In genomic region chr2:96138570-96138969, GRCm38 (mm10) we compare ENCODE assay signal across 26 mouse cellular contexts.
A peak's percentile ranks its signal among the peaks of the same experiment; 100 is the strongest.
DNase-seq lines count a peak whose midpoint lies in the region; ATAC-seq and TF ChIP-seq lines count a peak whose summit lies in the region.
"Had no signal": no experiment of that assay in that cellular context is flagged by ENCODE, and none has a peak within 500 bp of the region (broad histone marks: within the 10 kb centered on the region; RNA-seq: fewer than 3 reads in every experiment).

No protein-coding gene starts in this region.

- no peaks in the 10 kb centered on the region for H3K9me3 ChIP-seq in hindbrain, postnatal 0 days (ENCODE audit: low read length)
- no peaks in the 10 kb centered on the region for H3K9me3 ChIP-seq in hindbrain, embryonic 12.5 days (replicated peaks)
- no peaks in the 10 kb centered on the region for H3K9me3 ChIP-seq in midbrain, postnatal 0 days (ENCODE audit: low read length)
- H3K9me3 ChIP-seq in midbrain, embryonic 10.5 days (replicated peaks): no peaks in the 10 kb centered on the region
- H3K9me3 ChIP-seq: embryonic facial prominence, embryonic 13.5 days; forebrain, embryonic 10.5 days; forebrain, embryonic 13.5 days; heart, embryonic 10.5 days had no signal

- DNase-seq in hindbrain, postnatal 0 days (ENCODE audit: low spot score): peak; percentile 3
- peak; percentile 5 for DNase-seq in midbrain, postnatal 0 days (ENCODE audit: low spot score)
- DNase-seq in midbrain, embryonic 10.5 days (ENCODE audit: low spot score): no peak
- DNase-seq in hindlimb bud, embryonic 11.5 days (ENCODE audit: extremely low spot score, low read depth, low spot score): peak; percentile 18
- DNase-seq in T-cell, adult 2 months (ENCODE audit: low spot score): no peak
- DNase-seq in gastrocnemius, postnatal 4 days (ENCODE audit: low spot score in 2 of 2): no peak
- DNase-seq: adrenal gland, postnatal 10 days; adrenal gland, postnatal 36 days; cerebellum, adult 11 months; cerebellum, adult 2 months; cerebellum, adult 9-11 months; cerebellum, postnatal 25 days; gastrocnemius, postnatal 25 days; heart, adult 2 months; kidney, adult 18-20 months had no signal

- no peak overlapping the region for H3K4me3 ChIP-seq in hindbrain, postnatal 0 days (ENCODE audit: low read length)
- no peak overlapping the region for H3K4me3 ChIP-seq in hindbrain, embryonic 12.5 days
- H3K4me3 ChIP-seq in midbrain, postnatal 0 days (ENCODE audit: low read depth, low read length): no peak overlapping the region
- no peak overlapping the region for H3K4me3 ChIP-seq in midbrain, embryonic 10.5 days
- H3K4me3 ChIP-seq: embryonic facial prominence, embryonic 13.5 days; forebrain, embryonic 10.5 days; forebrain, embryonic 13.5 days; heart, adult 2 months; heart, embryonic 10.5 days had no signal

- H3K4me1 ChIP-seq in hindbrain, postnatal 0 days (ENCODE audit: insufficient read depth, low read length): no peaks in the 10 kb centered on the region
- H3K4me1 ChIP-seq in hindbrain, embryonic 12.5 days: no peaks in the 10 kb centered on the region
- no peaks in the 10 kb centered on the region for H3K4me1 ChIP-seq in midbrain, postnatal 0 days (ENCODE audit: insufficient read depth, low read length)
- H3K4me1 ChIP-seq in midbrain, embryonic 10.5 days: no peaks in the 10 kb centered on the region
- H3K4me1 ChIP-seq: embryonic facial prominence, embryonic 13.5 days; forebrain, embryonic 10.5 days; forebrain, embryonic 13.5 days; heart, embryonic 10.5 days had no signal

- ATAC-seq in hindbrain, postnatal 0 days: no peak
- no peak for ATAC-seq in hindbrain, embryonic 12.5 days (ENCODE audit: low FRiP score)
- no peak for ATAC-seq in midbrain, postnatal 0 days (ENCODE audit: low FRiP score)
- ATAC-seq: activated CD4-positive, CD25-positive, alpha-beta regulatory T cell, adult 4 months; CD4-positive, CD25-positive, alpha-beta regulatory T cell, adult 4 months; forebrain, embryonic 13.5 days; forebrain, embryonic 16.5 days; inflammation-experienced regulatory T-cells, adult 6 months; intestine, embryonic 16.5 days had no signal

- H3K4me2 ChIP-seq in hindbrain, postnatal 0 days (ENCODE audit: low read depth, low read length): no peak overlapping the region
- no peak overlapping the region for H3K4me2 ChIP-seq in hindbrain, embryonic 12.5 days (replicated peaks)
- H3K4me2 ChIP-seq in midbrain, postnatal 0 days (ENCODE audit: low read depth, low read length, poor library complexity, severe bottlenecking): no peak overlapping the region
- H3K4me2 ChIP-seq: embryonic facial prominence, embryonic 13.5 days; forebrain, embryonic 13.5 days; hindbrain, embryonic 14.5 days had no signal

- H3K27me3 ChIP-seq in hindbrain, postnatal 0 days (ENCODE audit: insufficient read depth, low read length): no peaks in the 10 kb centered on the region
- H3K27me3 ChIP-seq in hindbrain, embryonic 12.5 days: no peaks in the 10 kb centered on the region
- H3K27me3 ChIP-seq in midbrain, postnatal 0 days (ENCODE audit: insufficient read depth, low read length): no peaks in the 10 kb centered on the region
- no peaks in the 10 kb centered on the region for H3K27me3 ChIP-seq in midbrain, embryonic 10.5 days (ENCODE audit: low read depth, poor library complexity, severe bottlenecking)
- H3K27me3 ChIP-seq: embryonic facial prominence, embryonic 13.5 days; forebrain, embryonic 13.5 days had no signal

- H3K9ac ChIP-seq in hindbrain, postnatal 0 days (replicated peaks; ENCODE audit: low read length): no peak overlapping the region
- no peak overlapping the region for H3K9ac ChIP-seq in hindbrain, embryonic 12.5 days
- H3K9ac ChIP-seq in midbrain, postnatal 0 days (replicated peaks; ENCODE audit: low read length, poor library complexity, severe bottlenecking): no peak overlapping the region
- H3K9ac ChIP-seq: embryonic facial prominence, embryonic 13.5 days; forebrain, embryonic 13.5 days; hindbrain, embryonic 14.5 days had no signal

- no peak for TF ChIP-seq CTCF in hindbrain, postnatal 0 days (IDR thresholded peaks at IDR 0.05; ENCODE audit: low read depth)
- no peak for TF ChIP-seq CTCF in midbrain, postnatal 0 days (IDR thresholded peaks at IDR 0.05)

- no peaks in the 10 kb centered on the region for H3K36me3 ChIP-seq in hindbrain, postnatal 0 days (ENCODE audit: insufficient read depth, low read length)
- no peaks in the 10 kb centered on the region for H3K36me3 ChIP-seq in hindbrain, embryonic 12.5 days
- no peaks in the 10 kb centered on the region for H3K36me3 ChIP-seq in midbrain, postnatal 0 days (ENCODE audit: insufficient read depth, low read length)
- no peaks in the 10 kb centered on the region for H3K36me3 ChIP-seq in midbrain, embryonic 10.5 days
- H3K36me3 ChIP-seq: embryonic facial prominence, embryonic 13.5 days; forebrain, embryonic 10.5 days; heart, embryonic 10.5 days had no signal

- no peak overlapping the region for H3K27ac ChIP-seq in hindbrain, postnatal 0 days
- no peak overlapping the region for H3K27ac ChIP-seq in hindbrain, embryonic 12.5 days
- H3K27ac ChIP-seq in midbrain, postnatal 0 days (ENCODE audit: low read depth, low read length): no peak overlapping the region
- no peak overlapping the region for H3K27ac ChIP-seq in midbrain, embryonic 10.5 days (replicated peaks)
- H3K27ac ChIP-seq: embryonic facial prominence, embryonic 13.5 days; forebrain, embryonic 10.5 days; forebrain, embryonic 13.5 days; heart, adult 2 months; heart, embryonic 10.5 days; hindbrain, embryonic 14.5 days had no signal

Comparison
In these comparisons a context has a peak if more than half of its experiments do, and no peak if none do; other contexts are left out.
1. DNase-seq: peak in hindbrain, postnatal 0 days (single experiment), midbrain, postnatal 0 days (single experiment) and hindlimb bud, embryonic 11.5 days (single experiment); none in midbrain, embryonic 10.5 days (single experiment), T-cell, adult 2 months (single experiment) and gastrocnemius, postnatal 4 days (0 of 2).